Mouse (Mus musculus): ENCODE measurements at regions not wholly inside any gene's neighbourhood (a gene's known extent, or its start where the extent isn't known, plus 50 kb on each side); places are given as distances from the start of the nearest gene placed in this dataset.

GRCm38 (mm10) chr12:9178626-9179025 is 148.8 kb downstream of the Ttc32 start:
- no peak for DNase-seq

GRCm38 (mm10) chr12:9180677-9181076 is 150.9 kb downstream of the Ttc32 start:
- no peak for DNase-seq

- no peak for DNase-seq
Observed at GRCm38 (mm10) chr12:9191721-9192120, 161.9 kb downstream of the Ttc32 start.

- peak; percentile 34 to 42 for DNase-seq
Observed at GRCm38 (mm10) chr12:9199321-9199720, 169.5 kb downstream of the Ttc32 start.

- no peak for DNase-seq
Observed at GRCm38 (mm10) chr12:9212211-9212610, 182.4 kb downstream of the Ttc32 start.

GRCm38 (mm10) chr12:9224971-9225370 is 195.2 kb downstream of the Ttc32 start:
- no peak for DNase-seq

- no peak for DNase-seq
Observed at GRCm38 (mm10) chr12:9227901-9228300, 198.1 kb downstream of the Ttc32 start.

GRCm38 (mm10) chr12:9228486-9228885 is 198.7 kb downstream of the Ttc32 start:
- peak in 1 of 2 experiments; percentile 1 for DNase-seq

- no peak for DNase-seq
Observed at GRCm38 (mm10) chr12:9229981-9230380, 200.2 kb downstream of the Ttc32 start.

GRCm38 (mm10) chr12:9230576-9230975 is 200.8 kb downstream of the Ttc32 start:
- no peak for DNase-seq

- no peak for DNase-seq
Observed at GRCm38 (mm10) chr12:9232431-9232830, 202.6 kb downstream of the Ttc32 start.

GRCm38 (mm10) chr12:9235866-9236265 is 206.1 kb downstream of the Ttc32 start:
- no peak for DNase-seq

- no peak for DNase-seq
Observed at GRCm38 (mm10) chr12:9237538-9237937, 207.7 kb downstream of the Ttc32 start.

GRCm38 (mm10) chr12:9237955-9238354 is 208.2 kb downstream of the Ttc32 start:
- DNase-seq, result no peak

GRCm38 (mm10) chr12:9247506-9247905 is 217.7 kb downstream of the Ttc32 start:
- DNase-seq, result no peak

GRCm38 (mm10) chr12:9251772-9252171 is 222.0 kb downstream of the Ttc32 start:
- peak; percentile 69 to 78 for DNase-seq

- DNase-seq, result peak in 1 of 2 experiments; percentile 7
Observed at GRCm38 (mm10) chr12:9253306-9254074, 223.7 kb downstream of the Ttc32 start.

- DNase-seq, result no peak
Observed at GRCm38 (mm10) chr12:9254301-9254860, 224.6 kb downstream of the Ttc32 start.

GRCm38 (mm10) chr12:9255661-9256486 is 226.1 kb downstream of the Ttc32 start:
- peak; percentile 74 to 87 for DNase-seq

- DNase-seq, result no peak
Observed at GRCm38 (mm10) chr12:9256487-9256820, 226.7 kb downstream of the Ttc32 start.

GRCm38 (mm10) chr12:9258221-9258620 is 228.4 kb downstream of the Ttc32 start:
- DNase-seq, result no peak

GRCm38 (mm10) chr12:9261662-9262061 is 231.9 kb downstream of the Ttc32 start:
- no peak for DNase-seq

- DNase-seq, result no peak
Observed at GRCm38 (mm10) chr12:9266221-9266620, 236.4 kb downstream of the Ttc32 start.

- DNase-seq, result no peak
Observed at GRCm38 (mm10) chr12:9271484-9271883, 241.7 kb downstream of the Ttc32 start.

Data from cerebellum, postnatal 14 days (tissue).